Mouse (Mus musculus) bone marrow macrophage, adult 2 months (primary cell): Measurements from ENCODE around the gene Fnbp1.

Source experiments
- CTCF ChIP-seq: IDR thresholded peaks from 2 replicates; pipeline ENCODE4 v1.5.1; 2012; ENCODE audit warnings: low read depth, mild to moderate bottlenecking, low read length, moderate library complexity
- POLR2A ChIP-seq: IDR thresholded peaks from 2 replicates; pipeline ENCODE4 v1.6.1; 2012; ENCODE audit warnings: mild to moderate bottlenecking, low read depth, low read length, borderline replicate concordance

DNA sequence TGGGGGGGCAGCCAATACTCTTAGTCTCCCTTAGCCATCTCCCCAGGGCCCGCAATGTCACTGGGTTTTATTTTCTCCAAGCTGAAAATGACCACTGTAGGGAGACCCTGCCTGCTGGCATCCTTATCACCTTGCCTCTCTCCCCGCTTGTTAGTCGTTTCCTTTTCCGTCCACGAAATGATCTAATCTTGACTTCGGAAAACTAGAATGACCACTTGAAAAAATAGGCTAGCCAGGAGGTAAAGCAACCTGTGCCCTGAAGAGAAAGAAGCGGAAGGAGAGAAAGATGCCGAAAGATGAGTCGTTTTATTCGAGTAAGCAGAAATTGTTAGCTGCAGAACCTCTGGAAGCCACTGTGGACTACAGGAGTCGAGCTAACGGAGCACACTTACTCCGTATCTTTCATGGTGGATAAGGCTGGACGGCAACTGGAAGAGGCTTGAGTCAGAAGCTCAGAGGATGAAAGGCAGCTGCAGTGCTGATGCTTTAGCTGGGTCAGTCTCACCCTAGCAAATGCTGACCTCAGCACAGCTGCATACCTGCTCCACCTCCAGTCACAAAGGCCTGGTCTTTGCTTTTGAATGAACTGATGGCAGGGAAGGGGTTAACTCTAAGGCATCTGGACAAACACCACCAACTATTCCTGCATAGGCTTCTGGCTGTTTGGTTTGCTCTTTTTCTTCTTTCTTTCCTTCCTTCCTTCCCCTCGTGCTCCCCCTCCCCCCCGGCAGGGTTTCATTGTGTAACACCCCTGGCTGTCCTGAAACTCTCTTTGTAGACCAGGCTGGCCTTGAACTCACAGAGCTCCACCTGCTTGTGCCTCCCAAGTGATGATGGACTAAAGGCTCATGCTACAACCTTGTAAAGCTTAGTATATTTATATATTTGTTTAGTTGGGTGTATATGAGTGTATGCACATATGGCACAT is 2.2 kb upstream of the Fnbp1 start:
- TF ChIP-seq POLR2A (no peak), CTCF (no peak)
